17 mouse cellular contexts compared by ENCODE assay signal in the genomic region with DNA sequence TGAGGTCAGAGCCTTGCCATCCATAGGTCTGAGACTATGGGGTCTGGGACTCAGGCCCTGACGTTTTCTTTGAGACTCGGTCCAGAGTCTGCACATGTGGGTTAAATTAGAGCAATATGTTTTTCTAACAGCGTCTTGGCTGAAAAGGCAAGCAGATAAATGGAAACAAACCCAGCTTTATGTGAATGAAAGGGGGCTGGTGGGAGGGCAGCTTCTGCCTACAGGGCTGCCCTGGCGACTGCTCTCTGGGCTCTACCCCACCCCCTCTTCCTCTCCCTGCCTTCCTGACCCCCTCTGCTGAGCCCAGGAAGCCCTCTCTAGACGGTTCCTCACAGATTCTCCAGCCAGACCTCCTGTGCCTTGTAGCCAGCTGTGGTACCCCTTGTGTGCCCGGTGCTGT. TPM values are rescaled to one million over a fixed set of nuclear protein-coding genes. Genes with fewer than 3 reads are reported as not detected.
DNase-seq lines count a peak whose midpoint lies in the region; ATAC-seq and TF ChIP-seq lines count a peak whose summit lies in the region.
"Had no signal": no experiment of that assay in that cellular context is flagged by ENCODE, and none has a peak within 500 bp of the region (broad histone marks: within the 10 kb centered on the region; RNA-seq: fewer than 3 reads in every experiment).

No protein-coding gene starts in this region.

- no peak for ATAC-seq in heart, embryonic 11.5 days (replicated peaks; ENCODE audit: insufficient number of reproducible peaks, low FRiP score, low TSS enrichment)
- ATAC-seq in midbrain, embryonic 11.5 days (ENCODE audit: low FRiP score) = no peak
- no peak for ATAC-seq in midbrain, embryonic 14.5 days (ENCODE audit: low FRiP score, low TSS enrichment)
- ATAC-seq in embryonic facial prominence, embryonic 14.5 days (ENCODE audit: low read depth) = peak; percentile 41
- ATAC-seq in limb, embryonic 15.5 days (ENCODE audit: insufficient number of reproducible peaks, low FRiP score, low TSS enrichment, low read depth) = peak; percentile 50; the same call in 1 of the 2 replicates
- ATAC-seq in forebrain, embryonic 14.5 days = no peak
- ATAC-seq: intestine, embryonic 16.5 days; liver, embryonic 12.5 days; Patski had no signal

- no peaks in the 10 kb centered on the region for H3K36me3 ChIP-seq in heart, embryonic 11.5 days (ENCODE audit: control insufficient read depth, insufficient read depth, low read length)
- no peaks in the 10 kb centered on the region for H3K36me3 ChIP-seq in midbrain, embryonic 11.5 days (ENCODE audit: control insufficient read depth, insufficient read depth, low read length)
- H3K36me3 ChIP-seq in midbrain, embryonic 14.5 days (ENCODE audit: control insufficient read depth, insufficient read depth, low read length) = no peaks in the 10 kb centered on the region
- H3K36me3 ChIP-seq in embryonic facial prominence, embryonic 14.5 days (ENCODE audit: control insufficient read depth, insufficient read depth, low read length) = no peaks in the 10 kb centered on the region
- no peaks in the 10 kb centered on the region for H3K36me3 ChIP-seq in limb, embryonic 15.5 days
- H3K36me3 ChIP-seq in forebrain, embryonic 14.5 days (ENCODE audit: control insufficient read depth, insufficient read depth, low read length) = no peaks in the 10 kb centered on the region
- H3K36me3 ChIP-seq: liver, embryonic 12.5 days had no signal

- TF ChIP-seq CTCF in left cerebral cortex, adult 2 months (IDR thresholded peaks at IDR 0.05) = no peak

- H3K4me1 ChIP-seq in heart, embryonic 11.5 days (ENCODE audit: control insufficient read depth, insufficient read depth, low read length) = no peaks in the 10 kb centered on the region
- peaks cover 3% of the 10 kb centered on the region; the same call in 1 of the 2 replicates for H3K4me1 ChIP-seq in midbrain, embryonic 11.5 days (ENCODE audit: control insufficient read depth, insufficient read depth, low read length)
- peaks cover 19% of the 10 kb centered on the region for H3K4me1 ChIP-seq in midbrain, embryonic 14.5 days (ENCODE audit: control insufficient read depth, insufficient read depth, low read length)
- H3K4me1 ChIP-seq in embryonic facial prominence, embryonic 14.5 days (ENCODE audit: control insufficient read depth, insufficient read depth, low read length) = peaks cover 37% of the 10 kb centered on the region
- peaks cover 31% of the 10 kb centered on the region for H3K4me1 ChIP-seq in limb, embryonic 15.5 days
- peaks cover 12% of the 10 kb centered on the region for H3K4me1 ChIP-seq in forebrain, embryonic 14.5 days (ENCODE audit: control insufficient read depth, insufficient read depth, low read length)
- H3K4me1 ChIP-seq: liver, embryonic 12.5 days; megakaryocyte, embryonic 14.5 days had no signal

- H3K27me3 ChIP-seq in heart, embryonic 11.5 days (ENCODE audit: control insufficient read depth, insufficient read depth, low read length) = peaks cover under 1% of the 10 kb centered on the region; the same call in 1 of the 2 replicates
- no peaks in the 10 kb centered on the region for H3K27me3 ChIP-seq in midbrain, embryonic 11.5 days (ENCODE audit: control insufficient read depth, insufficient read depth, low read length)
- H3K27me3 ChIP-seq in midbrain, embryonic 14.5 days (ENCODE audit: control insufficient read depth, insufficient read depth, low read length) = no peaks in the 10 kb centered on the region
- H3K27me3 ChIP-seq in embryonic facial prominence, embryonic 14.5 days (replicated peaks; ENCODE audit: control insufficient read depth, insufficient read depth, low read length) = no peaks in the 10 kb centered on the region
- no peaks in the 10 kb centered on the region for H3K27me3 ChIP-seq in limb, embryonic 15.5 days
- H3K27me3 ChIP-seq in forebrain, embryonic 14.5 days (replicated peaks; ENCODE audit: control insufficient read depth, insufficient read depth, low read length) = no peaks in the 10 kb centered on the region
- H3K27me3 ChIP-seq: liver, embryonic 12.5 days; megakaryocyte, embryonic 14.5 days had no signal

- no peak overlapping the region for H3K4me3 ChIP-seq in heart, embryonic 11.5 days (ENCODE audit: low read depth, low read length)
- no peak overlapping the region for H3K4me3 ChIP-seq in midbrain, embryonic 11.5 days (ENCODE audit: low read depth, low read length)
- H3K4me3 ChIP-seq in midbrain, embryonic 14.5 days (replicated peaks; ENCODE audit: low read depth, low read length) = no peak overlapping the region
- H3K4me3 ChIP-seq in embryonic facial prominence, embryonic 14.5 days (ENCODE audit: low read depth, low read length) = no peak overlapping the region
- no peak overlapping the region for H3K4me3 ChIP-seq in limb, embryonic 15.5 days
- H3K4me3 ChIP-seq in left cerebral cortex, adult 2 months = no peak overlapping the region
- no peak overlapping the region for H3K4me3 ChIP-seq in forebrain, embryonic 14.5 days (ENCODE audit: low read depth, low read length)
- H3K4me3 ChIP-seq: erythroblast, embryonic 14.5 days; layer of hippocampus, adult 2 months; liver, embryonic 12.5 days; megakaryocyte, embryonic 14.5 days had no signal

- WGBS in heart, embryonic 11.5 days (ENCODE audit: insufficient replicate concordance) = 54% methylated on average over 6 of the region's 6 CpGs
- WGBS in midbrain, embryonic 11.5 days = 71% methylated on average over 6 of the region's 6 CpGs
- 67% methylated on average over 6 of the region's 6 CpGs for WGBS in midbrain, embryonic 14.5 days
- 21% methylated on average over 6 of the region's 6 CpGs for WGBS in embryonic facial prominence, embryonic 14.5 days
- 27% methylated on average over 6 of the region's 6 CpGs for WGBS in limb, embryonic 15.5 days
- 71% methylated on average over 6 of the region's 6 CpGs for WGBS in forebrain, embryonic 14.5 days

- DNase-seq in heart, adult 18-20 months = no peak
- DNase-seq in midbrain, embryonic 11.5 days (ENCODE audit: low spot score, missing footprints) = peak; percentile 49
- DNase-seq in midbrain, embryonic 14.5 days = no peak
- peak; percentile 82 for DNase-seq in embryonic facial prominence, embryonic 14.5 days (ENCODE audit: low spot score)
- DNase-seq in left cerebral cortex, adult 2 months (ENCODE audit: extremely low spot score in 1 of 2, low spot score in 2 of 2) = no peak
- DNase-seq in forebrain, embryonic 14.5 days (ENCODE audit: low spot score) = no peak
- DNase-seq: cerebellum, postnatal 25 days; heart, postnatal 36 days; right cerebral cortex, postnatal 25 days had no signal

- peak overlapping the region; percentile 64 for H3K27ac ChIP-seq in heart, embryonic 11.5 days (ENCODE audit: low read depth, low read length)
- H3K27ac ChIP-seq in midbrain, embryonic 11.5 days (ENCODE audit: low read depth, low read length) = no peak overlapping the region
- H3K27ac ChIP-seq in midbrain, embryonic 14.5 days (replicated peaks; ENCODE audit: low read depth, low read length) = no peak overlapping the region
- peak overlapping the region; percentile 70; the same call in 1 of the 2 replicates for H3K27ac ChIP-seq in embryonic facial prominence, embryonic 14.5 days (replicated peaks; ENCODE audit: low read depth, low read length)
- peak overlapping the region; percentile 51 for H3K27ac ChIP-seq in limb, embryonic 15.5 days
- H3K27ac ChIP-seq in left cerebral cortex, adult 2 months = no peak overlapping the region
- H3K27ac ChIP-seq in forebrain, embryonic 14.5 days (ENCODE audit: low read depth, low read length) = no peak overlapping the region
- H3K27ac ChIP-seq: layer of hippocampus, adult 2 months; liver, embryonic 12.5 days had no signal

- H3K4me2 ChIP-seq in heart, embryonic 11.5 days = no peak overlapping the region
- H3K4me2 ChIP-seq in midbrain, embryonic 11.5 days = no peak overlapping the region
- no peak overlapping the region for H3K4me2 ChIP-seq in midbrain, embryonic 14.5 days (ENCODE audit: low read length)
- H3K4me2 ChIP-seq in embryonic facial prominence, embryonic 14.5 days (ENCODE audit: low read depth, low read length) = no peak overlapping the region; the same call in 1 of the 2 replicates
- H3K4me2 ChIP-seq in limb, embryonic 15.5 days = no peak overlapping the region
- no peak overlapping the region for H3K4me2 ChIP-seq in forebrain, embryonic 14.5 days (ENCODE audit: low read length)
- H3K4me2 ChIP-seq: liver, embryonic 12.5 days had no signal

- no peaks in the 10 kb centered on the region for H3K9me3 ChIP-seq in heart, embryonic 11.5 days (replicated peaks; ENCODE audit: control insufficient read depth, low read length)
- no peaks in the 10 kb centered on the region for H3K9me3 ChIP-seq in midbrain, embryonic 11.5 days (ENCODE audit: control insufficient read depth, low read length)
- no peaks in the 10 kb centered on the region for H3K9me3 ChIP-seq in midbrain, embryonic 14.5 days (ENCODE audit: control insufficient read depth, low read length)
- H3K9me3 ChIP-seq in embryonic facial prominence, embryonic 14.5 days (ENCODE audit: control insufficient read depth, low read length) = no peaks in the 10 kb centered on the region
- no peaks in the 10 kb centered on the region for H3K9me3 ChIP-seq in limb, embryonic 15.5 days
- no peaks in the 10 kb centered on the region for H3K9me3 ChIP-seq in forebrain, embryonic 14.5 days (replicated peaks; ENCODE audit: control insufficient read depth, low read length)
- H3K9me3 ChIP-seq: liver, embryonic 12.5 days had no signal

- H3K9ac ChIP-seq in heart, embryonic 11.5 days (ENCODE audit: low read depth, low read length) = no peak overlapping the region
- H3K9ac ChIP-seq in midbrain, embryonic 11.5 days (ENCODE audit: low read length) = no peak overlapping the region
- no peak overlapping the region for H3K9ac ChIP-seq in midbrain, embryonic 14.5 days (replicated peaks; ENCODE audit: low read length)
- H3K9ac ChIP-seq in embryonic facial prominence, embryonic 14.5 days (ENCODE audit: low read depth, low read length) = no peak overlapping the region
- no peak overlapping the region for H3K9ac ChIP-seq in limb, embryonic 15.5 days
- H3K9ac ChIP-seq in forebrain, embryonic 14.5 days (ENCODE audit: low read length) = no peak overlapping the region
- H3K9ac ChIP-seq: liver, embryonic 12.5 days had no signal

- intact Hi-C loops in left cerebral cortex, adult 2 months (cut with DNase I) = no loop called here

RNA-seq across cellular contexts. Expression of a gene that starts 46.1 kb away (rescaled TPM):
- polyA plus RNA-seq in heart, embryonic 11.5 days (2014; fragmentation: Nextera tagmentation; extraction: Ambion mirVana) = 4.5 and 5.7 TPM in 2 replicates
- 1 to 10 TPM; 3.3 to 3.6 TPM for total RNA-seq in heart, adult 18-20 months (2021)
- 13.6 and 15.9 TPM in 2 replicates for polyA plus RNA-seq in midbrain, embryonic 11.5 days (2014; fragmentation: Nextera tagmentation; extraction: Ambion mirVana)
- 17.5 and 29.1 TPM in 2 replicates for polyA plus RNA-seq in midbrain, embryonic 14.5 days (2014; fragmentation: Nextera tagmentation; extraction: Ambion mirVana)
- polyA plus RNA-seq in embryonic facial prominence, embryonic 14.5 days (2014; fragmentation: Nextera tagmentation; extraction: Ambion mirVana) = 13.7 and 15.7 TPM in 2 replicates
- polyA plus RNA-seq in limb, embryonic 15.5 days (2015; fragmentation: Nextera tagmentation; extraction: Ambion mirVana) = 29.4 and 32.6 TPM in 2 replicates
- total RNA-seq in left cerebral cortex, adult 2 months (2021) = 10 to 100 TPM; 12.2 to 12.4 TPM
- polyA plus RNA-seq in forebrain, embryonic 14.5 days (2014; fragmentation: Nextera tagmentation; extraction: Ambion mirVana) = 13.9 and 16.0 TPM in 2 replicates
- polyA plus RNA-seq: erythroblast, embryonic 14.5 days had no signal

Comparison
In these comparisons a context has a peak if more than half of its experiments do, and no peak if none do; other contexts are left out.
1. DNase-seq: peak in midbrain, embryonic 11.5 days (single experiment) and embryonic facial prominence, embryonic 14.5 days (single experiment); none in heart, adult 18-20 months (0 of 2), midbrain, embryonic 14.5 days (single experiment), left cerebral cortex, adult 2 months (0 of 2) and forebrain, embryonic 14.5 days (single experiment).
2. ATAC-seq: peak in embryonic facial prominence, embryonic 14.5 days (single experiment) and limb, embryonic 15.5 days (single experiment); none in heart, embryonic 11.5 days (single experiment), midbrain, embryonic 11.5 days (single experiment), midbrain, embryonic 14.5 days (single experiment) and forebrain, embryonic 14.5 days (single experiment).
3. H3K27ac ChIP-seq: peak in heart, embryonic 11.5 days (single experiment), embryonic facial prominence, embryonic 14.5 days (single experiment) and limb, embryonic 15.5 days (single experiment); none in midbrain, embryonic 11.5 days (single experiment), midbrain, embryonic 14.5 days (single experiment), left cerebral cortex, adult 2 months (single experiment) and forebrain, embryonic 14.5 days (single experiment).